Mouse (Mus musculus) left cerebral cortex, adult 9 months (tissue): ENCODE measurements around the gene Nenf.
A peak's percentile ranks its signal among the peaks of the same experiment; 100 is the strongest.

Source experiments
- DNase-seq, 2 experiments: peaks; one replicate each; pipeline ENCODE4 v3.0.0; 2022; ENCODE audit warnings: low spot score in 2 of 2

Gene Nenf

DNA sequence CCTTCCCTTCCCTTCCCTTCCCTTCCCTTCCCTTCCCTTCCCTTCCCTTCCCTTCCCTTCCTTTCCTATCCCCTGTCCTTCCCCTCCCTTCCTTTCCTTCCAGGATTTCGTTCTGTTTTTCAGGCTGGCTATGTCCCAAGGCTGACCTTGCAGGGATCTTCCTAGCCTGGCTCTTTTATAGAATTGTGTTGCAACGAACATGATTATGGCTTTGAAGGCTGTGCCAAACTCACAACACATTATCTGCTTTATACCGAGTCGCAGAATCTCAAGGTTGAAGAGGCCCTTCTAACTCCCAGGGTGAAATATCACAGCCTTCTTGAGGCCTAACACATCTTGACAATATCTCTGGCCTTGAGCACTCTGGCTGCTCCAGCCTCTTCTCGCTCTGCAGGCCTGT, 692 bp upstream of the Nenf start:
- DNase-seq: no peak

DNA sequence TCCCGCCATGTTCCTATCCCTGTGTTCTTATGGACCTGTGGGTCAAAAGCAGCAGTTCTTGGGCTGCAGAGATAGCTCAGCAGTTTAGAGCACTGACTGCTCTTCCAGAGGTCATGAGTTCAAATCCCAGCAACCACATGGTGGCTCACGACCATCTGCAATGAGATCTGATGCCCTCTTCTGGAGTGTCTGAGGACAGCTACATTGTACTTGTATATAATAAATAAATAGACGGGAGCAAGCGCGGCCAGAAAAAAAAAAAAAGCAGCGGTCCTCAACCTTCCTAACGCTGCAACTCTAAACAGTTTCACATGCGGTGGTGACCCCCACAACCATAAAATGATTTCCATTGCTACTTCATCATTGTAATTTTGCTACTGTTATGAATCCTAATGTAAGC, 1.2 kb downstream of the Nenf start:
- no peak for DNase-seq

GRCm38 (mm10) chr1:191313926-191314325, 4.1 kb downstream of the Nenf start:
- no peak for DNase-seq

DNA sequence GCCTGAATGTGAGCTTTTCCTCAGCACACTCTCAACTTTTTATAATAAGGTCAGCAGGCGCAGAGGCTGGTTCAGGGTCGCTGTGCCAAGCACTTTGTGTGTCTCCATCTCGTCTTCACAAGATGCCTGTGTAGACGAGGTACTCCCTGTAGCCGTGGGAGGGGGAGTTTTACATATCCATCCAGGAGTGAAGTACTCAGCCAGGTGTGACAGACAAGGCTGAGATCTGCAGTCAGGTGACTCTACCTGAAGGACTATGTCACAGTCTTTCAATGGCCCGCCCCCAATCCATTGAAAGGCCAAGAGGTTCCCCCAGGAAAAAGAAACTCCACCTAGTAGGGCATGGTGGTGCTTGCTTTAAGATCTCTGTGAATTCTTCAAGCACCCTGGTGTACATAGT, 4.8 kb downstream of the Nenf start:
- DNase-seq: no peak

DNA sequence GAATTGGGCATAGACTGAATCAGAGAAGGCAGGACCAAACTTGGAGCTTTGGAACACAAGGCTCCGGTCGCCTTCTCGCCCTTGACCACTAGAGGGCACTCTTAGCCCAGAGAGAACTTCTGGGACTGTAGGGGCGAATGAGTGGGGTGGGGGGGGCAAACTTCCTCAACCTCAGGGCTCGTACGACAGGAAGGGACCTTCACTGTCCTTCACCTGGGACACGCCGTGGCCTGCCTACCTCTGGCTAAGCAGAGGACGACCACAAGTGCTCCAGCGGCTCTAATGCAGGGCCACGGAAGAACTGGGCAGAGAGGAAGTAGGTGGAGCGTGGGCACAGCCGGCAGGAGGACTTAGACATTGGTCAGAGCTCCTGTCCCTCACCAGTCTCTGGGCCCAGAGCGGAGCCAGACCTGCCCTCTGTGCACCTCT, 5.5 kb downstream of the Nenf start:
- DNase-seq: peak in 1 of 2 experiments; percentile 85

GRCm38 (mm10) chr1:191311296-191311898, 6.6 kb downstream of the Nenf start:
- no peak for DNase-seq

DNA sequence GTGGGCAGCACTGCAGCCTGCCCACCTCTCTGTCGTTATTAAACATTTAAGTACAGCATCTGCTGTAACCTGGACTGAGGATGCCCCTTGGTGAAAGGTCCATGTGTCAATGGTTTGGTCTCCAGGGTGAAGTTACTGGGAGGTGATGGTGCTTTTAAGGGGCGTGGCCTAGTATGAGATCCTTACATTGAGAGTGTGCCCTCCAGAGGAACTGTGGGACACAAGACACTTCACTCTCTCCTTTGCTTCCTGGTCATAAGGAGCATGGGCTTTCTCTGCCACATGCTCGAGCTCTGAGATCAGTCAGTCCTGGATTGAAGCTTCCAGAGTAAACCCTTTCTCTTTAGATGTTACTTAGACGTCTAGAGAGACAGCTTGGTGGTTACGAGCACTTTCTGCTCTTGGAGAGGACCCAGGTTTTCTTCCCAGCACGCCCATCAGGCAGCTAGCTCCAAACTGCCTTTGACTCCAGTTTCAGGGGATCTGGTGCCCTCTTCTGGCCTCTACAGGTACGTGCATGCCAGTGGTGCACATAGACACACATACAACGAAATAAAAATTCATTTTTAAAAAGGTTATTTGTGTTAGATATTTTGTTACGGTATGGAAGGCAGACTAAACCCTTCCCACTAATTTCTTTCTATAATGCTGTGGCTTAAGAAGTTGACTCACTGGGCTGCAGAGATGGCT, 10.1 kb downstream of the Nenf start:
- DNase-seq: no peak

- no peak for DNase-seq
Measured at GRCm38 (mm10) chr1:191306316-191306715, 11.7 kb downstream of the Nenf start.

GRCm38 (mm10) chr1:191305610-191306009, 12.4 kb downstream of the Nenf start:
- no peak for DNase-seq

GRCm38 (mm10) chr1:191304216-191304615, 13.8 kb downstream of the Nenf start:
- DNase-seq: no peak

- DNase-seq: no peak
Measured at GRCm38 (mm10) chr1:191303736-191304135, 14.3 kb downstream of the Nenf start.

- no peak for DNase-seq
Measured at GRCm38 (mm10) chr1:191301903-191302302, 16.1 kb downstream of the Nenf start.

- peak in 1 of 2 experiments; percentile 65 for DNase-seq
Measured at GRCm38 (mm10) chr1:191299215-191299942, 18.6 kb downstream of the Nenf start.

DNA sequence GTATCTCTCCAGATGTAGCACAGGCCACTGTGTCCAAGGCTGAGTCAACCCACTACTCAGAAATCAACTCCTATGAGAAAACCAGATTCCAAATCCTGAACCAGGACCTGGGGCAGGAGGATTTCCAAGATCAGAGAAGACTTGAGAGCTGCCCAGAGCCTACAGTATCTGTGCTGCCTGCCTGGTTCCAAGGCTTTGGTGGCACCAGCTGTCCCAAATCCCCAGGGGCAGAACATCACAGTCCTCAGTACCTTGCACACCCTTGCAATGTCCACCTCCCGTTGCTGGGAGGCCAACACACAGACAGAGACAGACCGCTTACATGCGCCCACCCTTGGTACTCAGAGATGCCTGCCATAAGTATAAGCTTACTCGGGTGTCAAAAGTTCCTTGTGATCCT, 19.7 kb downstream of the Nenf start:
- no peak for DNase-seq

- DNase-seq: no peak
Measured at GRCm38 (mm10) chr1:191296445-191296844, 21.5 kb downstream of the Nenf start.

DNA sequence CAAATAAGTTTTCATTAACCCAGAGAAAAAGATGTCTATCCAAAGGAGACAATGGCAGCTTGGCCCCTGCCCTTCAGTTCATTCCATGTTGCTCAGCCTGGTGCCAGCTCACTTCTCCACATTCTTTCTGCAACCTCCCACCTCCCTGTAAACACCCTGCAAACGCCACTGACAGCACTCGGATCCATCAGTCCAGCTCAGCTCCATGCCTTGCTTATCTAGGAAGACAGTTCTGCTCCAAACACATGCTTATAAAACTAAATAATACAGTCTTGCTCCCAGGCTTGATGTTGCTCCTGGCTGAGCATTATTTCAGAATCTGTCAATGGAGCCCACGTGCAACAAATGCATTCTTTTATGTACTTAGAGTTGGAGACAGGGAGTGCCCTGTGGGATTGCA, 22.2 kb downstream of the Nenf start:
- no peak for DNase-seq

DNA sequence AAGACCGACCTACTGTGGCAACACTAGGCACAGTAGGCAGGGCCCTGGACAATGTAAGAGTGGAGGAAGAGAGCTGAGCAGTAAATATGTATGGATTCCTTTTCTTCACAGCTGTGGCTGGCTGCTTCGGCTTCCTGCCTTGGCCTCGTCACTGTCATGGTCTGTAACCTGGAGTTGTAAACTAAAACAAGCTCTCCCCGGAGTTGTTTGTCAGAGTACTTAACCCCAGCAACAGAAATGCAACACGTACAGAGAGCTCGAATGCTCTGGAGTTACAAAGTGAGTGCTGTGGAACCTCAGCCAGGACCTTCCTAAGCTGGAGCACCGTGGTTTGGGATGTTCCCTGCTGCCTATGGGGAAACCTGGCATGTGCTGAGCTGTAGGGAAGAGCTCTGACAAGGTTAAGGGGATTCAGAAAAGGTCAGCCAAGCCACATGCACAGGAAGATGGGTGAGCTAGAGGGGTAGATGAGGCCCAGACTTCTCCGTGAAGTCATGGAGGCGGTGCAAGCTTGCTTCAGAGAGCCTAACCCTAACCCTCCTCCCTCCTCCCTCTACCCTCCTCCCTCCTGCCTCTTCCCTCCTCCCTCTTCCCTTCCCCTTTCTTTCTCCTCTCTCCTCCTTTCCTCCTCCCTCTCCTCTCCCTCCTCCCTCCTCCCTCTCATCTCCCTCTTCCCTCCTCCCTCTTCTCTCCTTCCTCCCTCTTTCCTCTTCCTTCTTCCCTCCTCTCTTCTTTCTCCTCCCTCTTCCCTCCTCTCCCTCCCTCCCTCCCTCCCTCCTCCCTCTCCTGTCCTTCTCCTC, 23.8 kb downstream of the Nenf start:
- DNase-seq: no peak

DNA sequence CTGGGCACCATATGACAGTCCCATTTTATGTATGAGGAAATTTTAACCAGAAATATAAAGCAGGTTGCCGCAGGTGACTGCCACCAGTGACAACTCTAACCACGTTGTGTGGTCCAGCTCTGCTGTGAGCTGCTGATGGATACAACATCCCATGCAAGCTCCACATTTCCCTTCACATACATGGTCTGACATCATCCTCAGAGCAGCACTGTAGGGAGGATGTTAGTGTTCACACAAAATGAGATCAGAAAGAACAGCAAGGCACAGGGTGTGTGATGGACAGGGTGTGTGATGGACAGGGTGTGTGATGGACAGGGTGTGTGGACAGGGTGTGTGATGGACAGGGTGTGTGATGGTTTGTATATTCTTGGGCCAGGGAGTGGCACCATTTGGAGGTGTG, 24.9 kb downstream of the Nenf start:
- DNase-seq: no peak

- DNase-seq: peak; percentile 54 to 76
Measured at GRCm38 (mm10) chr1:191292348-191292747, 25.6 kb downstream of the Nenf start.

DNA sequence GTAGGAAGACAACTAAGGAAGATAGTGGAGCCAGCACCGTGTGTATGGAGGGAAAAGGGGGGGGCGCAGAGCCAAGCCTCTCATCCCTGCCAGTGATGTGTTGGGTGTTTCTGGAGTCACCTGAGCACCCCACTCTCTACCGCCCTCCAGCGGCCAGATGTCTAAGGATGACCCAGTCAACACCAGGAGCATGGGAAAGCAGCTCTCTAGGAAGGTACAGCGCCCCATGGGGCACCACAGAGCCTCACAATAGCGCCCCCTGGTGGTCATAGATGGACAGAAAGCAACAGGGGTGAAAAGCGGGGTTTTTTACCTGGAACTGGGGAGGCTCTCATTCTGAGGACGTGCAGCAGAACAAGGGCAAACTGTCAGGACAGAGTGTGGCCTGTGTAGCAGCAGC, 29.2 kb downstream of the Nenf start:
- no peak for DNase-seq

- no peak for DNase-seq
Measured at GRCm38 (mm10) chr1:191284502-191284901, 33.5 kb downstream of the Nenf start.
